Mouse (Mus musculus) liver, adult 2 months (tissue): ENCODE results near the gene Ubash3b.

Experiments used
- CTCF ChIP-seq: fragments of 200-500 bp; IDR thresholded peaks from 2 replicates; pipeline ENCODE4 v1.5.1; 2011; ENCODE audit warnings: low read depth, low read length, control low read depth
- POLR2A ChIP-seq: fragments of 200-500 bp; IDR thresholded peaks from 2 replicates; pipeline ENCODE4 v1.6.1; 2011; ENCODE audit warnings: low read length, control low read depth; ENCODE audit not compliant: insufficient read depth; ENCODE audit errors: extremely low read depth

- TF ChIP-seq CTCF: no peak
- TF ChIP-seq POLR2A: no peak
These were observed 197.7 kb downstream of the Ubash3b start, which contains the start of gene Jhy for GRCm38 (mm10) chr9:40963586-40964417.
